Mouse (Mus musculus) cerebral cortex, adult 2 months (tissue): Measurements from ENCODE around the gene Rnf130.

Experiments used
- WGBS: fragments of 180-500 bp; shearing (Covaris S2); methylation state at CpG from one replicate; pipeline ENCODE4 v1.1.7; 2018; 5-methylcytosine and 5-hydroxymethylcytosine counted together

Gene Rnf130

GRCm38 (mm10) chr11:50025721-50026520, 775 bp downstream of the Rnf130 start:
- WGBS: 1% methylated on average over 24 of the region's 24 CpGs

- 12% methylated on average over 3 of the region's 3 CpGs for WGBS
Measured at GRCm38 (mm10) chr11:50026521-50027090, 1.5 kb downstream of the Rnf130 start.

GRCm38 (mm10) chr11:50035726-50036125, 10.6 kb downstream of the Rnf130 start:
- WGBS: 86% methylated on average over 3 of the region's 3 CpGs

GRCm38 (mm10) chr11:50036781-50037460, 11.8 kb downstream of the Rnf130 start:
- 33% methylated on average over 4 of the region's 4 CpGs for WGBS

GRCm38 (mm10) chr11:50038757-50039156, 13.6 kb downstream of the Rnf130 start:
- WGBS: 74% methylated on average over 1 of the region's 1 CpGs

- WGBS: 71% methylated on average over 3 of the region's 3 CpGs
Measured at GRCm38 (mm10) chr11:50041148-50041547, 16.0 kb downstream of the Rnf130 start.

- 70% methylated on average over 4 of the region's 4 CpGs for WGBS
Measured at GRCm38 (mm10) chr11:50042345-50042997, 17.3 kb downstream of the Rnf130 start.

GRCm38 (mm10) chr11:50044454-50044853, 19.3 kb downstream of the Rnf130 start:
- 92% methylated on average over 4 of the region's 4 CpGs for WGBS

- 15% methylated on average over 1 of the region's 1 CpGs for WGBS
Measured at GRCm38 (mm10) chr11:50047610-50048009, 22.5 kb downstream of the Rnf130 start.

- WGBS: 73% methylated on average over 6 of the region's 6 CpGs
Measured at GRCm38 (mm10) chr11:50048115-50048514, 23.0 kb downstream of the Rnf130 start.

GRCm38 (mm10) chr11:50050392-50050791, 25.2 kb downstream of the Rnf130 start:
- 58% methylated on average over 6 of the region's 6 CpGs for WGBS

- 23% methylated on average over 2 of the region's 2 CpGs for WGBS
Measured at GRCm38 (mm10) chr11:50057713-50058112, 32.6 kb downstream of the Rnf130 start.

GRCm38 (mm10) chr11:50058277-50058676, 33.1 kb downstream of the Rnf130 start:
- WGBS: 55% methylated on average over 6 of the region's 6 CpGs

- 78% methylated on average over 6 of the region's 6 CpGs for WGBS
Measured at GRCm38 (mm10) chr11:50059045-50059444, 33.9 kb downstream of the Rnf130 start.

GRCm38 (mm10) chr11:50062116-50062515, 37.0 kb downstream of the Rnf130 start:
- 56% methylated on average over 7 of the region's 7 CpGs for WGBS

GRCm38 (mm10) chr11:50066088-50066487, 40.9 kb downstream of the Rnf130 start:
- WGBS: 69% methylated on average over 2 of the region's 2 CpGs

- 82% methylated on average over 10 of the region's 10 CpGs for WGBS
Measured at GRCm38 (mm10) chr11:50073830-50074229, 48.7 kb downstream of the Rnf130 start.

- 65% methylated on average over 4 of the region's 4 CpGs for WGBS
Measured at GRCm38 (mm10) chr11:50076756-50077155, 51.6 kb downstream of the Rnf130 start.

GRCm38 (mm10) chr11:50081365-50082190, 56.4 kb downstream of the Rnf130 start:
- WGBS: 85% methylated on average over 5 of the region's 5 CpGs

- WGBS: 60% methylated on average over 3 of the region's 3 CpGs
Measured at GRCm38 (mm10) chr11:50086211-50086610, 61.1 kb downstream of the Rnf130 start.

- 96% methylated on average over 1 of the region's 1 CpGs for WGBS
Measured at GRCm38 (mm10) chr11:50089840-50090239, 64.7 kb downstream of the Rnf130 start.
